Mouse (Mus musculus) bone marrow macrophage, adult 2 months (primary cell): ENCODE measurements around the gene Defb5.

Source experiments
- CTCF ChIP-seq: IDR thresholded peaks from 2 replicates; pipeline ENCODE4 v1.5.1; 2012; ENCODE audit warnings: low read depth, mild to moderate bottlenecking, low read length, moderate library complexity
- POLR2A ChIP-seq: IDR thresholded peaks from 2 replicates; pipeline ENCODE4 v1.6.1; 2012; ENCODE audit warnings: mild to moderate bottlenecking, low read depth, low read length, borderline replicate concordance

DNA sequence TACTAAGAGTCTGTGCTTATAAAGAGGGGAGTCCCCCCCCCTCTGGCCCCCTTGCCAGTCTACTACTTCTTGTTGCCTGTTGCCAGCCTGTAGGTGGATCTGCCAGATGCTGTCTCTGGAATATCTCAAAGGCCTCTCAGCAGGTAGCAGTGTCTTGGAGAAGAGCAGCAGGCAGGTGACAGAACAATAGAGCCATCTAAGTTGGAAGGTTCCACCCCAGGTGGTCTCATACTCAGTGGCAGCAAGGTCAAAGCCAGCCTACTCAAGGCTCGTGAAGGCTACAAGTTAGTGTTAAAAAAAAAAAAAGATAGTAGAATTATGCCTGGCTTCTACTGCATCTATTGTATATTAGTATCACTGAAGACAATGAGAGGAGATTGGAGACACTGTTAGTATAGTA lies 9.3 kb upstream of the Defb5 start:
- TF ChIP-seq CTCF: no peak
- no peak for TF ChIP-seq POLR2A
